Mouse (Mus musculus) kidney, adult 2 months (tissue): Measurements from ENCODE around the gene Prkar2a.

Source experiments
- CTCF ChIP-seq: fragments of 200-500 bp; conservative IDR thresholded peaks from 2 replicates; pipeline ENCODE4 v1.5.1; 2011; ENCODE audit warnings: low read depth, mild to moderate bottlenecking, control low read depth, low read length, moderate library complexity, mixed read lengths; ENCODE audit not compliant: insufficient read depth, insufficient read length
- POLR2A ChIP-seq: fragments of 200-500 bp; IDR thresholded peaks from one replicate; pipeline ENCODE4 v1.6.1; 2011; ENCODE audit warnings: low read depth, low read length, control low read depth

DNA sequence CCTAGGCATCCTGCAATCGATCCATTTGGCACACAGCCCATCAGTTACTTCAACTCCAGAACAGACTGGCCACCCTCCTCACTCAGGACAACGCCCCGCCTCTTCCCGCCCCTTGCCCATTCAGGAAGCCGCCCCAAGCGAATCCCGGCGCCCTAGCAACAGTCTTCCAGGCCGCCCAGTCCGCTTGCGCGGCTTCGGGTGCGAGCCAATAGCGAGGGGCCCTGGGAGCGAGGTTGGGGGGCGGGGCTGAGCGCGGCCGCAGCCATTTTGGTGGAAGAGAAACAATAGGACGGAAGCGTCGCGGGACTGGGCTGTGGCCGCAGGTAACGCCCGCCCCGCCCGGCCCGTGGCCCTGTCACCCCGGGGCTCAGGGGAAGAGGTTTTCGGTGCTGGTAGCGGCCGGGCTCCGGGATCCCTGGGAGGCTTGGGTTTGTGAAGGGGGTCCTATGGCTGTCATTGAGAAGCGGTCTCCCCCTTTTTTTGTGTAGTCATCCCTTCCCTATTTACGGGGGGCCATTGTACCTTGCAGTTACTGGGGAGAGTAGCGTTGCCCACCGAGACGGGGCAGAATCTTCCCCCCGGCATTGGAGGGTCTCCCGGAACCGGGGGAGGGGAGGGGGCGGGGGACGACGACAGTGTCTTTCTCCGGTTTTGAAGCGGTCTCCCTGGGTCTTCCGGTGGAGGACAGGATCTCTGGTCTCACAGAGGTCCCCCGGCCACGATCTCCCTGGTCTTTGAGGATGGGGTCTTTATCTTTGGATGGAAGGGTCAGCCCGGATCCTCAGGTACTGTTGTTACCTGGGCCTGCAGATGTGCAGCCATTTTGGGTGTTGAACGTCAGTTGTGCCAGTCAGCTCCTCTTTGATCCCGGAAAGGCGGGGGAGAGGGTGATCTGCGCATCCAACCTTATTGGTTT is 94.7 kb downstream of the Prkar2a start, which contains the start of gene Ip6k2:
- TF ChIP-seq POLR2A (peak; percentile 29), CTCF (0 out of 2 replicates have a peak, but pooled peaks have one; percentile 0)
